Mouse (Mus musculus): ENCODE results near the gene Pomgnt2.
A peak's percentile ranks its signal among the peaks of the same experiment; 100 is the strongest.

Pomgnt2 gene

DNA sequence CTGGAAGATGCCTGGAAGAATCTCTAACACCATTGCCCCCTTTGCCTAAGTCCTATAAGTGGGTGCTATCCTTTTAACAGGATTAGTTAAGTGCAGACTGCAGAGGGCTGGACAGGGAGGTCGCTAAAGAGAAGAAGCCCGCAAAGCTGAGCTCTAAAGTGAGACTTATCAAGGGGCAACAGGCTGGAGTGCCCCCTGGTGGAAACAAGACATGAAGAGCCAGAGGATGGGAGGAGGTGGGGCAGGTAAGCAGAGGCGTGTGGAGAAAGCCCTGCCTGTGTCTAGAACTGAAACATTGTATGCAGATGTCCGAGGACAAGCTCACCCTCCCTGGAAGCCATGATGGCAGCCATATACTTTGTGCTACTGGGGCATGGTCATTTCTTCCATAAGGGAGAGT, 16.7 kb upstream of the Pomgnt2 start:
- DNase-seq (ENCODE audit: low read depth), result peak; percentile 27

DNA sequence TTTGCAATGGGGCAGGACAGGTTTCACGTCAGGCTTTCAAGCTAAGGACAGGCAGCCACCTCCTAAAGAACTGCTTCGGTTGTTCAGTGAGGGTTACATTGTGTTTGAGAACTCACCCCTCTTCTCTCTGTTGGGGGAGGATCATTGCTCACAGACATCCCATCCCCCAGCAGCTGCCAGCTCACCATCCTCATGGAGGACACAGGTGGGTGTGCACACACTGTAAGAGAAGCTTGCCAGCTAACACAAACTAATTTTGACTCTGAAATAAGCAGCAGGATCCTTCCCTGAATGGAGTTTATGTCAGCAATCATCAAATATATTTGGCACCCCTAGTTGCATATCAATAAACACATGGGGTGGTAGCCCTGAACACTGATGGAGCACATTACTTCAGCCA, 15.9 kb upstream of the Pomgnt2 start:
- no peak for DNase-seq (ENCODE audit: low read depth)

DNA sequence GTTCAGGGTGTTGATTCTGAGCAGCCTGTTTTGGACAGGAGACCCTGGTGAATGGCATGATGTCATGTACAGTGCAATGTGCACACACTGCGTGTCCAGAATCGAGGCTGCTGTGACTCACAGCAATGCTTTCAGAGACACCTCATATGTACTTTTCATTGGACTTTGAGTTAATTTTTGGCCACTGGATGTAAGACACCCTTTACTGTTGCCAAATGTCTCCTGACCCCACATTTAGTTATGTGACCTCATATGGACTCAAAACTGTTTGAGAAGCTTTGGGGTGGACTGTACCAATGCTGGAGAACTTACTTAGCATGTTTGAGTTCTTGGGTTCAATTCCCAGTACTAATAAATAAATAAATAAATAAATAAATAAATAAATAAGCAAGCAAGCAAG, 13.8 kb upstream of the Pomgnt2 start:
- DNase-seq (ENCODE audit: low read depth), result no peak

DNA sequence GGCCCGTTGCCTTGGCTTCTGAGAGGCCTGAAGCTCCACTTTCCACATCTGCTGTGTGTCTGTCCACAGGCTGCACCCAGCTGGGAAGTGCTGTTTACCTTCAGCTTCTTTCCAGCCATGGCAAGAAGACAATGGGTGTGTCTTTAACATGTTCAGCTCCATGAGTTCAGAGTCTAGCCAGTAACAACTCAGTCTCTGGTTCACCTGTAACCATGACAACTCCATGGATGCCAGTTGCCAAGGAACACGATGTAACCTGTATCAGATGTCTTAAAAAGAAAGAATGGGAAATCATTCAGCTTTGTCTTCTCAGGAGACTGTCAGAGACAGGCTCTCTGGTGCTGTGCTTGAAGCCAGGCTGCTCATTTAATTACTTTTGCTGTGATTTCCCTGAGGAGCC, 12.0 kb upstream of the Pomgnt2 start:
- DNase-seq (ENCODE audit: low read depth), result no peak

DNA sequence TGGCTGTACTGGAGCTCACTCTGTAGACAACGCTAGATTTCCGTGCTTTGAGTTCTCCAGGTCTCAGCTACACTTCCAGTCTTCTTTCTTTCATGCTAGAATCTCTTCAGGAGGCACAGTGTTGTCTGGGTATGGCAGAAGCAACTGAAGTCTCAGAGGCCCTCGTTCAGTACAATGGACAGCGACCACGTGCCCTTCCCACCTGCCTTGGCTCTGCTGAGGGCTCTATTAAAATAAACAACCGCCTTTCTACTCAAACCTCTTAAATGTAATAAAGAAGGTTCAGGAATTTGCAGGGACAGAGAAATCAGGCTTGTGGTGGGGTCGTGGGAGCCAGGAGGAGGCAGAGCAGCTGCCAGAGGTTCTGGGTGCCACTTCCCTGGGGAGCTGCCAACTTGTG, 9.7 kb upstream of the Pomgnt2 start:
- DNase-seq (ENCODE audit: low read depth), result peak; percentile 37

DNA sequence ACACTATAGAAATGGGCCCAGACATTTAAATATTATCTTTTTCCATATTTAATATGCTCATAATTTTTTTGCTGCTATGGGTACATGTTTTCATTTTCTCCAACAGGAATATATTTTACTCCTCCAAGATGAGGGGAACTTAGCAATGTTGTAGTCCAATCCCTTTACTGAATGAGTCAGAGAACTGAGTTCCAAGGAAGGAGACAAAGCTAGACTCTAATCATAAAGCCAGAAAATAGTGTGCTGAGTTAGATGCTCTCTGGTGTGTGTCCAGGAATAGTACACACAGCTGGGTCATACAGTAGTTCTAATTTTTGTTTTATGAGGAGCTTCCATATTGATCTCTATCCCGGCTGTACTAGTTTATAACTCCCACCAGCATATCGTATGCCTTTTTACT, 9.3 kb upstream of the Pomgnt2 start:
- DNase-seq (ENCODE audit: low read depth), result no peak

DNA sequence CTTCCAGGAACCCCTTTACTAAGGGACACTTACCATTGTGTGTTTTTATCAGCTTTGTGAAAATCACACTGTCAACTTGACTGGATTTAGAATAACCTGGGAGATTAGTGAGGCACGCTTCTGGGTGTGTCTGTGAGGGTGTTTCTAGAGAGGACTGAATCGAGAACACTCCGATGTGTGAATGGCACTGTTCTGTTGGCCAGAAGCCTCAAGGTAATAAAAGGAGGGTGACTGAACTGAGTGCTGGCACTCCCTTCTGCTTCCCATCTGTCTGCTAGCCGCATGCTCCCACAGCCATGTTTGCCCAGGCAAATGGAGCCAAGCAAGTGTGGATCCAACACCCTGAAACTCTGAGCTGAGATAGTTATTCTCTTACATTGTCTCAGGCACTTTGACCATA, 1.1 kb upstream of the Pomgnt2 start:
- no peak for DNase-seq (ENCODE audit: low read depth)

DNA sequence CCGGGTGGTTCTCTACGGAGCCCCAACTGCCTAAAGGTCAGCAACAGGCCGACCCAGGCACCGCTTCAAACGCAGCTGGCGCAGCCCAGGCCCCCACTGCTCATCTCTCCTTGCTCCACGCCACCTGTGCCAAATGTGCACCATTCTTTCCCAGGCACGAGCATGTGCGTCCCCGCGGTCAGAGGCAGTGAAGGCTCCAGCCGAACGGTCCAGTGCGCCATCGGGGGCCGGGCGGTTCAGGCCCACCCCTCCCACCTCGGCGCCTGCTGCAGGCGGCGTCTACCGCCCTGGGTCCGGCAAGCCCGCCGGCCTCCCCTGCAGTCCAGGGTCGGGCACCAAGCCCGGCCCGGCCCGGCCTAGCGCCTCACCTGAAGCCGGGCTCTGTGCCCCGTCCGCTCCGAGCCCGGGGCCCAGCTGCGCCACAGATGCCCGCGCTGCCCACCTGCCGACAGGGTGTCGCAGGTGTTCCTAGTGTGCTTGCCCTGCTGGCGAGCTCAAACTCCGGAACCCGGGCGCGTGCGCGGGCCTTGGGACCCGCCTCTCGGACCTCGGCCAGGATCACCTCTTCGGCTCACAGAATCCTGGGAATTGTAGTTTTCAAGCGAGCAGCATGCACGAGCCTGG, 1.3 kb downstream of the Pomgnt2 start:
- no peak for DNase-seq (ENCODE audit: low read depth)

DNA sequence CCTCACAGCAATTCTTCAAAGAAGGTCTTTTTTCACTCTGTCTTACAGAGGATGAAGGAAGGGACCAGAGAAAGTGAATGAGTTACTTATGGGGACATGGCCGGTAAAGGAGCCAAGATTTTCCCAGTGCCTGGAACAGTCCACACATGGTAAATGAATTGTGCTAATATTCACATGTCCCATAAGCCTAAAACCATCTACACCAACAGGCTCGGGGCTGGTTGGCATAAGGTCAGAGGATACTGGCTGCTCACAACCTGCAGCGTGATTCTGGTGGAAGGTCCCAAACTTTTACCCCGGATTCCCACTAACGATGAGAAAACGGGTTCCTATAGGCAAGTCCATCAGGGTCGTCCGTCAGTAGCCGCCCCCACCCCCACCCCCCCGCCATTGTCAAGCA, 1.8 kb downstream of the Pomgnt2 start:
- no peak for DNase-seq (ENCODE audit: low read depth)

DNA sequence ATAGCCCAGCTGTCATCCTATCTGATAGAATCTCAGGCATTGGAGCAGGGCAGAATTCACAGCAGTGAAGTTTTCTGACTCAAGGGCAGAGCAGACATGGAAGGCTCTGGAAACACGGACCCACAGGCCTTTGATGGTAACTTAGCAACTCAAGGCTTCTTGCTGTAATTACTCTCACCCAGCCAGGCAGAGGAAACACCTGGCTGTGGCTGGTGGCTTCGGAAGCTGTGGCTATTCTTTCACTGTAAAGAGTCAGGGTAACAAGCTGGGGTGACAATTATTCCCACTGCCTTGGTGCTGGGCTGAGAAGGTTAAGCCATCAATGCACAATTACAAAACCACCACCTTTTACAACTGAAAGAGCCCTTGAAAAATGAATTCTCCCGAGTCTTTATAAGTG, 3.9 kb downstream of the Pomgnt2 start:
- no peak for DNase-seq (ENCODE audit: low read depth)

DNA sequence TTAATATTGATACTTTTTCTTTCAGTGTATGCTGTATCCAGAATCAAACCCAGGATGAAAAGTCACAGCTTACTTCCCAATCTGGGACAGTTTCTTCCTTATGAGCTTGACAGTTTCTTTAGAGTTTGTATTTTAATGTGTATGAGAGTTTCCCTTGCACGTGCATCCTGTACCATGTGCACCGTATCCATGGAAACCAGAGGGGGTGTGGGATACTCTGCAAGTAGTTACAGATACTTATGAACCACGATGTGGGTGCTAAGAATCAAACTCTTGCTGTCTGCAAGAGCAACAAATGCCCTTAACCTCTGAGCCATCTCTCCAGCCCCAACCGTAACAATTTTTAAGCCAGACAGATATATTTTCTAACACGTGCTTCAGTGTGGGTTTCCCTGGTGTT, 5.9 kb downstream of the Pomgnt2 start:
- DNase-seq (ENCODE audit: low read depth), result no peak

DNA sequence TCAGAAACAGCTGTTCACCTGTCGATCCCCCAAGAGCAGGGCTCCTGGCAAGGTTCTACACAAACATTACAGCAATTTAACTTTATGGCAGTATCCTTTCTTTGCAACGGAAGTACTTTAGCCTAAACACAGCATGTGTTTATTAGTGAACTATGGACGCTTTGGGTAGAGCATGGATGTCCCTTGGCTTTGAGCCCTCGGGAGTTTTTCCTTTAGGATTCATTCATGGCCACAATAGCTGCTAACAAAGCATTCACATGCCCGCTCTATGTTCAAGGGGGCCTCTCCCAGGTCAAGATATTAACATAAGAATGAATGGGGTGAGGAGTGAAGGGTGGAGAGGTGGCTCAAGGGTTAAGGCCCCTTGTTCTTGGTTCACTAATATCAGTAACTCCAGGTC, 7.4 kb downstream of the Pomgnt2 start:
- no peak for DNase-seq (ENCODE audit: low read depth)

DNA sequence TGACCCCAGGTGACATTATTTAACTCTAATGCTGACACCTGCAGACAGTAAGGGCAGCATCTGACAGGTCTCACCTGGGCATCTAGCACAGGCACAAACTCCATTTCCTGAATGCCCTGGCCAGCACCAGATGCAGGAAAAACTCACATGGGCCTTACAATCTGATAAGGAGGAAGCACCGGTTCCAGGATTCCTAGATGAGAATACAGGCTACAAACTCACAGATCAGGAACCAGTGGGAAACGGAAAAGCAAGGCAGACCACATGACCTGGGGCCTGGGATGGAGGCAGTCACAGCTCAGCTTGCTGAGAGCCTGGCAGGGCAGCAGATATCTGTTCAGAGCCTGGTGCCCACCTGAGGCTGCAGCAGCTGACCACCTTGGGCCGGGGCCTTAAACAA, 8.0 kb downstream of the Pomgnt2 start:
- DNase-seq (ENCODE audit: low read depth), result no peak

DNA sequence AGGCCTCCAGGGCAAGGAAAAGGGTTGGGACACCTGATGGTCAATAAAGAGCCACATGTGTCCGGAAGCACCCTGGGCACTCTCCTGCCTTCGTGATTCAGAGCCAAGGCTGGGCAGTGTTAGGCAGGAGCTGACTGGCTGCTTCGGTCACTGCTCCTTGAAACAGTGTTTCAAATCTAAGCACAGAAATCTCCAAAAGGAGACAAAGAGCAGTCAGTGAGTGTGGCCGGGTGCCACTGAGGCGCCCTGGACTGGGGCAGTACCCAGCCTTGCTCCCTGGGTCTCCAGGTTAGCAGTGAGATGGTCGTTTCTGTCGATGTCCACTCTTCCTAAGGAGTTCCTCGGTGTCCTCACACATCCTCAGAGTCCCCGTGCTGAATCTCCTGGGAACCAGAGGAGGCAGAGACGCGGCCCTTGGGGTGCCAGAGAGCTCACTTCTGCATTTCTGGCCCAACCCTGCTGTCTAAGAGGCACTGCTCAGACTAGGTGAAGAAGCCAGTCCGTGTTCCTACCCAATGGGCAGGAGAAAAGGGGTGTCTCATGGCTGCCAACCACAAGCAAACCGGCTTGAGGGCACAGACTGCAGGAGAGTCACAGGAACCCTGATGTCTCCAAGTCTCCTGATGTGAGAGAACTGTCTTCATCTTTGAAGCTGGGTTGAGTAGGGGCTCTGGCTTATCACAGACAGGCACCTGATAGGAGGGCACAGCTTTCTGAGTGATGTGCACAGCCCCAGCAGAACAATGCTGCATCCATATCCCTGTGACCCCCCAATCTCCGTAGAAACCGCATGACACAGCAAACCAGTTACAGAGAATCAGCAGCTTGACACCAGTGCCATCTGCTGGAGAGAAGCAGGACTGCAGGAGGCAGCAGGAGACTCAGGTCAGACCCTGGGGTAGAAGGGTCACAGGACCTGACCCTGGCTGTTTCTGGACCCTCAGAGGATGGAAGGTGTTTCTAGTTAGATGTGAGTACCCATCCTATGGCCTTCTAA, 12.1 kb downstream of the Pomgnt2 start:
- peak; percentile 77 for DNase-seq (ENCODE audit: low read depth)

DNA sequence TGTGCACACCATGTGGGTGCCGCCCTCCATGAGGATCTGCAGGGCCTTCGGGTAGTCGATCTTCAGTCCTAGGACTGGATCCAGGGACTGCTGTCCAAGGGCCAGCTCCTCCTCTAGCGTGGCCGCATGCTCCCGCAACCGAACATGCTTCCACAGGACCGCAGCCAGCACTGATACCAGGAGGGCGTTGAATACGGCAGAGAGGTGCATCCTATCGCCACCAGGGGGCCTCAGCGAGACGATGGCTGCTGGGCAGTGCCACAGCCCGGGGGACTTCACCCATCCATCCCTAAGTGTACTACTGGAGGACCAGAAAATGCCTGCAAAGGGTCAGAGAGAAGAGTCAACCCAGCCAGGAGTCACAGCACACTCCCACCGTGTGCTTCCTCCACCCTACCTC, 13.4 kb downstream of the Pomgnt2 start:
- DNase-seq (ENCODE audit: low read depth), result peak; percentile 62

DNA sequence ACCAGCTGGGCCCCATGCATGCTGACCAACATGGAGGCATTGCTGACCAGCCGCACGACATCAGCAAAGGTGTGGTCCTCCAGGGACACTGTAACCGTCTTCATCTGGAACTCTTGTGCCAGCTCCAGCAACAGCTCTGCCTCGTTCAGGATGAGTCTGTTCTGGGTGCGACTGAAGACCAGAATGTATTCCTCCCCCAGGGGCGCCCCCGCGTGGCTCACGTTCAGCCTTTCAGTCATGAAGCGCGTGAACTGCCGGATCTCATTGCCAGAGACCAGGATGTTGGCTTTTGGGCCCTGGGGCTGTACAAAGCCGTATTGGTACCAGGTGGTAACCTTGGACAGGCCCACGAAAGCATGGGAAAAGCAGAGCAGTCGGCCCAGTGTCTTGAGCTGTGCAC, 14.2 kb downstream of the Pomgnt2 start:
- DNase-seq (ENCODE audit: low read depth), result no peak

DNA sequence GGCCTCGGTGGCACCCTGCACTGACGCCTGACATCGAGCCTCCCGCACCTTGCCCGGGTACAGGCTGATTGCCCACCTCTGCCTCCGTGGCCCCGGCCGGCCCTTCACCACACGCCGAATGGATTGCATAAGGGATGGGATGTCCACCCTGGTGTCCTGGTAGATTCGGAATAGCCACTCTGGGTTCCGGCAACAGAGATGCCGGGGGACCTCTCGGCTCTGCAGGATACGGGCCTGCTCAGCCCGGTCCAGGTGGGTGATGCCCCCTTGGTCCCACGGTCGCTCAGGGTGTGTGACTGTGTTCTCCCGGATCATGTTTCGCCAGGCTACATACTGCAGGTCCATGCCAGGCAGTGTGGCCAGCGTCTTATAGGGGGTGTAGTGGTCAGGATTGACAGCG, 14.7 kb downstream of the Pomgnt2 start:
- no peak for DNase-seq (ENCODE audit: low read depth)

DNA sequence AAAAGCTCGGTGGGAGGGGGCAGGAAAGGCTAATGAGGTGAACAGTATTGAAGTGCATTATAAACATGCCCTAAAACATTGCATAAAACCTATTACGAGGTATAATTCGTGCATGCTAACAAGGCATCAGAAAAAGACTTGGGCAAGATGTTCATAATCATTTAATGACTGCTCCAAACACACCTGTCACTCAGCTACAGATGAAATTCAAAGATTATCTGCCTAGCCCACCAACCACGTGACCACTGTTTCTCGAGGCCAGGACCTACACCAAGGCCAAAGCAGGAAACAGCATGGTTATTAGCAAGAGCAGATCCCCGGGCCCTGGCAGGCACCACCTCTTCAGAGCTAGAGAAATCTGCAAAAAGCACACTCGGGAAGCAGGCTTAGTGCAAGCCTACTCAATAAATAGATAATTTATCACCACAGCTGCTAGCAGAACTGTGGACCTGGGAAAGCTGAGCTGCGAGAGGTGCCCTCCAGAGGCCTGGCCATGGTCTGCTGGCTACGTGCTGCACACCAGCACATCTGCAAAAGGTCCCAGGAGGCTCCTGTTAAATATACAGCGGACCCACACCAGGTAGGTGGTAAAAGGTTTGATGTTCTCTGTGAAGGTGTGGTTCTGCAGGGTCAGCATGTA, 15.3 kb downstream of the Pomgnt2 start:
- no peak for DNase-seq (ENCODE audit: low read depth)

DNA sequence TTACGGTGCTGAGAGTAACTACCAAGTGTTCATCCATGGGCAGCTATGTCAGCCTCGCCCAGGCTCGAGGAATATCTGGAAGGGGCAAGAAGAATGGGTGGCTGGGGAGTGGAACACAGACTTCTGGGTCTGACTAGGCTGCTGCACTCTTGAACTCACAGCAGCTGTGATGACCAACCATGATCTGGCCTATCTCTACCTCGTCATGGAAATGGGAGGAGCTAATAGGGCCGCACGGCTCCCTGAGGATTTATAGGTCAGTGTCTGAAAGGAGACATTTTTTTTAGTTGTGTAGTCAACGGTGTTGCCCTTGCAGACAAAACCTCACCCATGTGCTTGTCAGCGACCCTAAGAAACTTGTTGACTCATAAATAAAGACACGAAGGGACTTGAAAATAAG, 15.9 kb downstream of the Pomgnt2 start:
- no peak for DNase-seq (ENCODE audit: low read depth)

DNA sequence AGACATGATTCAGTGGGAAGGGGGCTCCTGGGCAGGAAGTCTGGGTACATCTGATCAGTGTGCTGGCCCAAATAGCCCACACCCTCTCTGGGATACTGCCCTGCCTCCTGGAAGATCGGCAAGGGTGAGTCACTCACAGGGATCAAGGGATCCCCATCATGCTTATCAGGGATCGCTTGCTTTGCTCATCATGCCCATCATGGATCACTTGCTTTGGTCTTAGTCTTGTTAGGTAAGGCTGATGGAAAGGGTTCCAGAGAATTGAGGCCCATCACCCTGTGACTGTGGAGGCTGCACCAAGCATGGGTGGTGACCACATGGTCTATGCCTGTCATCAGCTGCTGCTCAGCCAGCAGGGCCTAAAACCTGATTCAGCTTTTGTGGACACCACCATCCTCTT, 21.6 kb downstream of the Pomgnt2 start:
- DNase-seq (ENCODE audit: low read depth), result no peak

DNA sequence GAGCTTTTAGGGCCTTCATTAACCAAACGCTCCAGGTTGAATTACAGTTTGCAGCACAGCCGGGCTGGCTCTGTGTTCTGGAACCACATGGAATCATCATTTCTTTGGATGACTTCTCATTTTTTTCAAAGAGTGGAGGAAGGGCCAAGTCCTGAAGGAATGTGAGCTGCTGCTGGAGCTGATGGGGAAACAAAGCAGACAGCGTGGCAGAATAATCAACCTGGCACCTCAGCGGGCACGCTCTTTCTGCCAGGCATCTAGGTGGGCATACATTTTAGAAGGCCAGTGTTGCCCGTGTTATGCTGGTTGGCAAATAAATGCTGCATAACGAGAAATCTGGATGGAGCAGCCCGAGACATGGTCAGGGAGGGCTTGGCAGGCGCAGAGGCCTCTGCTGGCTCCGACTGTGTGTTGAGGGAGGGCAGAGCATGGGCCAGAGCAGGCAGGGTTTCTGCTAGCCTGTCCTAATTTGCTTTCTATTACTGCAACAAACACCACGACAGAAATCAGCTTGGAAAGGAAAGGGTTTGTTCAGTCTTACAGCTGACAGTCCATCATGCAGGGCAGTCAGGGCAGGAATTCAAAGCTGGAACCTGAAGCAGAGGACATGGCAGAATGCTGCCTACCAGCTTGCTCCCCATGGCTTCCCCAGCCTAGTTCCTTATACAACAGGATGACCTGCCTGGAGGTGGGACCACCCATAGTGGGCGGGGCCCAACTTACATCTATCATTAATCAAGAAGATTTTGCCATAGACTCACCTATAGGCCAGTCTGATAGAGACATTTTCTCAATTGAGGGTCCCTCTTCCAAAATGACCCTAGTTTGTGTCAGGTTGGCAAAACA, 22.5 kb downstream of the Pomgnt2 start:
- no peak for DNase-seq (ENCODE audit: low read depth)

DNA sequence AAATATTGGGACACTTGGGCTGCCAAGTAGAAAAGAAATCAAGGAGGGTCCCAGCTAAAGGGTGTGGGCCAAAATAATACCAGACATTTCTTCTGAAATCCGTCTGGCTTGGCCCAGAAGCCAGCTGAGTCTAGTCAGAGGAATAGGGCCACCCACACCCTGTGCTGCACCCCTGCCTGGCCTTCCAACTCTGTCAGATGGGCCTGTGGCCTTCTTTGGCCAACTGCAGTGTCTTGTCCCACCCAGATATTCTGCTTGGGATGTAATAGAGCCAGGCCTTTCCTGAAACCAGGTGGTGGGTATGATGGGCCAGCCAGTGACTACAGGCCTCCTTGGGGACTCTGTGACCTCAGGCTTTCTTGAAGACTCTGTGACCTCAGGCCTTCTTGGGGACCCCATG, 23.7 kb downstream of the Pomgnt2 start:
- no peak for DNase-seq (ENCODE audit: low read depth)
